Mouse (Mus musculus): ENCODE results near the gene Lcor. TPM values are rescaled to one million over a fixed set of nuclear protein-coding genes. Genes with fewer than 3 reads are reported as not detected.
A peak's percentile ranks its signal among the peaks of the same experiment; 100 is the strongest.

The Lcor gene
- polyA plus RNA-seq, 1 experiment from 2014 or later, result 8.3 TPM

DNA sequence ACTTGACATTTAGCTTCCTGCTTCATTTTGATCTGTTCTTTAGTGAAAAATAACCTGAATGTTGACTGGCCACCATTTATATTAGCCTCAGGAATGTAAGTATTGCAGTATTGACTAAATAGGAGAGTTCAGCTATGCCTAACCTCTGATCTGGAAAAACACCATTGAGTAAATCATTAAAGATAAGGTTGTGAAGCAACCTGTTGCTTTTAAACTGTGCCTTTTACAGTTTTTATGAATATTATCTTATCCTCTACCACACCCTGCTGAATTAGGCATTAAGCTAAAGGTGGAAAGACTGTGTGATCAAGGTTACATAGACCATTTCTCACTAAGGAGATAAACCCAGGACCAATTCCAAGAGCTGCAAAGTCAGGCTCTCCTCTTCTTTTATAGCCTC is 95.1 kb downstream of the Lcor start:
- Histone ChIP-seq H3K36me3 (peaks cover 11% of the 10 kb centered on the region), H3K27ac (no peak overlapping the region), H3K27me3 (no peaks in the 10 kb centered on the region), H3K9ac (no peak overlapping the region), H3K4me1 (replicated peaks) (no peaks in the 10 kb centered on the region), H3K4me3 (no peak overlapping the region), H3K4me2 (no peak overlapping the region), H3K9me3 (replicated peaks) (no peaks in the 10 kb centered on the region)
- ATAC-seq (replicated peaks; ENCODE audit: insufficient number of reproducible peaks, insufficient read depth, low FRiP score, low read depth), result no peak

GRCm38 (mm10) chr19:41579311-41579920 is 97.0 kb downstream of the Lcor start:
- ATAC-seq (replicated peaks; ENCODE audit: insufficient number of reproducible peaks, insufficient read depth, low FRiP score, low read depth), result no peak
- Histone ChIP-seq H3K9me3 (replicated peaks) (no peaks in the 10 kb centered on the region), H3K9ac (no peak overlapping the region), H3K27ac (no peak overlapping the region), H3K4me3 (no peak overlapping the region), H3K27me3 (no peaks in the 10 kb centered on the region), H3K4me2 (no peak overlapping the region), H3K36me3 (peaks cover 26% of the 10 kb centered on the region), H3K4me1 (replicated peaks) (no peaks in the 10 kb centered on the region)
- WGBS, result 84% methylated on average over 4 of the region's 4 CpGs

- Histone ChIP-seq H3K4me2 (no peak within 1 kb of the TSS), H3K27me3 (no peaks in the 10 kb centered on the region), H3K4me1 (replicated peaks) (no peaks in the 10 kb centered on the region), H3K36me3 (peaks cover 36% of the 10 kb centered on the region), H3K9ac (no peak within 1 kb of the TSS), H3K4me3 (no peak within 1 kb of the TSS), H3K9me3 (replicated peaks) (no peaks in the 10 kb centered on the region), H3K27ac (no peak within 1 kb of the TSS)
- ATAC-seq (replicated peaks; ENCODE audit: insufficient number of reproducible peaks, insufficient read depth, low FRiP score, low read depth), result no peak
- 93% methylated on average over 23 of the region's 23 CpGs for WGBS
Observed at GRCm38 (mm10) chr19:41581706-41582420, 99.4 kb downstream of the Lcor start, which contains the start of gene Gm340. TSS of gene Gm340 (plus strand) at chr19:41582370.

DNA sequence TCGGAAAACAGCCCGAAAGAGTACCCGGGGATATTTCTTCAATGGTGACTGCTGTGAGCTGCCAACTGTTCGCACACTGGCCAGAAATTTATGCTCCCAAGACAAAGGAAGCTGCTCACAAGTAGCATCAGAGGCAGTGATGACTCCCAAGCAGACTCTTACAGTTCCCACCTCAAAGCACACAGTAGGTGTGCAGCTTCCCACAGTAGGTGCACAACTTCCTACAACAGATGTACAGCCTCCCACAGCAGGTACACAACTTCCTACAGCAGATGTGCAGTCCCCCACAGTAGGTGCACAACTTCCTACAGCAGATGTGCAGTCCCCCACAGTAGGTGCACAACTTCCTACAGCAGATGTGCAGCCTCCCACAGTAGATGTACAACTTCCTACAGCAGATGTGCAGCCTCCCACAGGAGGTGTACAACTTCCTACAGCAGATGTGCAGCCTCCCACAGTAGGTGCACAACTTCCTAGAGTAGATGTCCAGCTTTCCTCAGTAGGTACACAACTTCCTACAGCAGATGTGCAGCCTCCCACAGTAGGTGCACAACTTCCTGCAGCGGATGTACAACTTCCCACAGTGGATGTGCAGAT is 100.6 kb downstream of the Lcor start:
- peaks cover 36% of the 10 kb centered on the region for H3K36me3 ChIP-seq
- no peaks in the 10 kb centered on the region for H3K4me1 ChIP-seq (replicated peaks)
- 97% methylated on average over 5 of the region's 5 CpGs for WGBS
- no peak overlapping the region for H3K27ac ChIP-seq
- no peak overlapping the region for H3K4me3 ChIP-seq
- H3K9me3 ChIP-seq (replicated peaks), result no peaks in the 10 kb centered on the region
- no peak overlapping the region for H3K4me2 ChIP-seq
- ATAC-seq (replicated peaks; ENCODE audit: insufficient number of reproducible peaks, insufficient read depth, low FRiP score, low read depth), result no peak
- no peak overlapping the region for H3K9ac ChIP-seq
- H3K27me3 ChIP-seq, result no peaks in the 10 kb centered on the region

DNA sequence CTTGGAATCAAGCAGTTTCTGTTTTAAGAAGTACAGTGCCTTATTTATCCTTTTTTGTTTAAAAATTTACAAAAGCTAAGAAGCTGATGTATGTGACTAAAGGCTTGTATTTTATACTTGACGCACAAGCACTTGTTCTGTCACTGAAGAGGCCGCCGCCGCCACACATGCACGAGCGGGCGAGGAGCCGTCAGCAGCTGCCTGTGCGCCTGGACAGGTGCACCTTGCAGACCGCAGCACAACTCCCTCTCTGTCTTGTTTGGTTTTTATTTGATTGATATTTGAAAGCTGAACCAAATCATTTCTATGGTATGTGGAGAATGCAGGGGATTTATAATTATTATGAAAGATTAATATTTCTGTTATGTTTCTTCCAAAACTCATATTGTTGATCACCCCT is 104.3 kb downstream of the Lcor start:
- Histone ChIP-seq H3K36me3 (peaks cover 32% of the 10 kb centered on the region), H3K27ac (no peak overlapping the region), H3K27me3 (no peaks in the 10 kb centered on the region), H3K4me3 (no peak overlapping the region), H3K9me3 (replicated peaks) (no peaks in the 10 kb centered on the region), H3K4me2 (no peak overlapping the region), H3K4me1 (replicated peaks) (peaks cover under 1% of the 10 kb centered on the region; the same call in 1 of the 2 replicates), H3K9ac (no peak overlapping the region)
- ATAC-seq (replicated peaks; ENCODE audit: insufficient number of reproducible peaks, insufficient read depth, low FRiP score, low read depth), result no peak
- WGBS, result 92% methylated on average over 10 of the region's 10 CpGs

GRCm38 (mm10) chr19:41587431-41588222 is 105.2 kb downstream of the Lcor start:
- no peak overlapping the region for H3K4me2 ChIP-seq
- no peak for ATAC-seq (replicated peaks; ENCODE audit: insufficient number of reproducible peaks, insufficient read depth, low FRiP score, low read depth)
- no peak overlapping the region for H3K9ac ChIP-seq
- no peak overlapping the region for H3K27ac ChIP-seq
- H3K36me3 ChIP-seq, result peaks cover 25% of the 10 kb centered on the region
- H3K4me3 ChIP-seq, result no peak overlapping the region
- no peaks in the 10 kb centered on the region for H3K9me3 ChIP-seq (replicated peaks)
- H3K27me3 ChIP-seq, result no peaks in the 10 kb centered on the region
- whole genome bisulfite sequencing, result 80% methylated on average over 20 of the region's 20 CpGs
- H3K4me1 ChIP-seq (replicated peaks), result peaks cover 7% of the 10 kb centered on the region; the same call in 1 of the 2 replicates

- Histone ChIP-seq H3K27ac (no peak overlapping the region), H3K4me1 (replicated peaks) (peaks cover 7% of the 10 kb centered on the region; the same call in 1 of the 2 replicates), H3K27me3 (no peaks in the 10 kb centered on the region), H3K9me3 (replicated peaks) (no peaks in the 10 kb centered on the region), H3K9ac (no peak overlapping the region), H3K36me3 (0 out of 2 replicates have a peak, but pooled peaks cover 11% of the 10 kb centered on the region), H3K4me3 (no peak overlapping the region), H3K4me2 (no peak overlapping the region)
- 82% methylated on average over 7 of the region's 7 CpGs for WGBS
- no peak for ATAC-seq (replicated peaks; ENCODE audit: insufficient number of reproducible peaks, insufficient read depth, low FRiP score, low read depth)
Observed at GRCm38 (mm10) chr19:41589026-41589425, 106.6 kb downstream of the Lcor start.

- 86% methylated on average over 8 of the region's 8 CpGs for WGBS
- Histone ChIP-seq H3K36me3 (0 out of 2 replicates have a peak, but pooled peaks cover 8% of the 10 kb centered on the region), H3K4me1 (replicated peaks) (peaks cover 7% of the 10 kb centered on the region; the same call in 1 of the 2 replicates)
Observed at GRCm38 (mm10) chr19:41589681-41590080, 107.2 kb downstream of the Lcor start.

GRCm38 (mm10) chr19:41591808-41592207 is 109.4 kb downstream of the Lcor start:
- Histone ChIP-seq H3K4me3 (no peak overlapping the region), H3K36me3 (no peaks in the 10 kb centered on the region), H3K27me3 (no peaks in the 10 kb centered on the region), H3K4me1 (replicated peaks) (peaks cover 9% of the 10 kb centered on the region), H3K4me2 (no peak overlapping the region), H3K9ac (no peak overlapping the region), H3K27ac (no peak overlapping the region), H3K9me3 (replicated peaks) (no peaks in the 10 kb centered on the region)
- WGBS, result 43% methylated on average over 12 of the region's 12 CpGs
- ATAC-seq (replicated peaks; ENCODE audit: insufficient number of reproducible peaks, insufficient read depth, low FRiP score, low read depth), result no peak

More at GRCm38 (mm10) chr19:41589681-41590080, 107.2 kb downstream of the Lcor start:
- Histone ChIP-seq H3K9ac (no peak overlapping the region), H3K4me3 (no peak overlapping the region), H3K9me3 (replicated peaks) (no peaks in the 10 kb centered on the region), H3K27me3 (no peaks in the 10 kb centered on the region), H3K4me2 (no peak overlapping the region), H3K27ac (no peak overlapping the region)
- no peak for ATAC-seq (replicated peaks; ENCODE audit: insufficient number of reproducible peaks, insufficient read depth, low FRiP score, low read depth)

GRCm38 (mm10) chr19:41597170-41597894 is 114.9 kb downstream of the Lcor start:
- no peaks in the 10 kb centered on the region for H3K9me3 ChIP-seq (replicated peaks)
- H3K4me3 ChIP-seq, result no peak overlapping the region
- peaks cover 11% of the 10 kb centered on the region for H3K4me1 ChIP-seq (replicated peaks)
- H3K9ac ChIP-seq, result no peak overlapping the region
- WGBS, result 68% methylated on average over 6 of the region's 6 CpGs
- no peaks in the 10 kb centered on the region for H3K27me3 ChIP-seq
- H3K27ac ChIP-seq, result no peak overlapping the region
- peak; percentile 32; the same call in 1 of the 2 replicates for ATAC-seq (replicated peaks; ENCODE audit: insufficient number of reproducible peaks, insufficient read depth, low FRiP score, low read depth)
- H3K4me2 ChIP-seq, result no peak overlapping the region
- no peaks in the 10 kb centered on the region for H3K36me3 ChIP-seq
